Mouse (Mus musculus): ENCODE results near the gene Gm10340. TPM values are rescaled to one million over a fixed set of nuclear protein-coding genes. Genes with fewer than 3 reads are reported as not detected.
"Not testable (repeated sequence)": the region's sequence is repeated elsewhere in the genome, so short reads cannot be mapped to it uniquely, and the experiment has no call there.

The Gm10340 gene
- not detected in 2 replicates for polyA plus RNA-seq (2016; fragmentation: Nextera tagmentation; extraction: Ambion mirVana)

- H3K4me1 ChIP-seq; H3K27me3 ChIP-seq (ENCODE audit: low read depth, poor library complexity, severe bottlenecking); H3K27ac ChIP-seq (replicated peaks); DNase-seq (ENCODE audit: low spot score); H3K9me3 ChIP-seq (replicated peaks); H3K36me3 ChIP-seq; H3K4me3 ChIP-seq: not testable (repeated sequence)
- 86% methylated on average over 2 of the region's 3 CpGs for WGBS
These were observed at the start of gene Gm10340 for GRCm38 (mm10) chr14:3133697-3134096. Gene Gm10340, plus strand, starts transcription at chr14:3133997.

GRCm38 (mm10) chr14:3116051-3116450 lies 17.7 kb upstream of the Gm10340 start:
- not testable (repeated sequence) for H3K36me3 ChIP-seq; H3K4me1 ChIP-seq; H3K27me3 ChIP-seq (ENCODE audit: low read depth, poor library complexity, severe bottlenecking); H3K4me3 ChIP-seq; H3K9me3 ChIP-seq (replicated peaks); DNase-seq (ENCODE audit: low spot score); H3K27ac ChIP-seq (replicated peaks)
- WGBS, result 90% methylated on average over 24 of the region's 25 CpGs

DNA sequence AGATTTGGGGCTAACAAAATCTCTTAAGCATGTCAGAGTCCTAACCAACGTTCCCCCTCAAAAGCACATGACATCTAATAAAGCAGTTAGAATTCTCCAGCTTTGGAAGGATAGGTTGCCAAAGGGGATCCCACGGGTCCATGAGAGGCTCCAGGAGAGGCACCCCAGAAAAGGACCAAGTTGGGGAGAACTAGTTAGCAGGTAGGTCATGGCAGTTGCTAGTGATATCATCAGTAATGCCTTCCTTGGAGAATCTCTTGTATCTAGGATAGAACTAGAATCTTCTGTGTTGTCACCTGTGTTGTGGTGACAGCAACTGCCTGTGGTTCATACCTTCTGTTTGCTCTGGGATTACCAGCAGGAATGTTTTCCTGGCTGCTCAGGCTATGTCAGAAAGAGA lies 54.2 kb downstream of the Gm10340 start, which contains the start of gene Gm5795:
Gm5795 (plus strand) TSS at position 301 of the 400 bp plus-strand sequence.
- H3K36me3 ChIP-seq; H3K4me1 ChIP-seq; H3K27me3 ChIP-seq (ENCODE audit: low read depth, poor library complexity, severe bottlenecking); H3K4me3 ChIP-seq; H3K27ac ChIP-seq (replicated peaks); DNase-seq (ENCODE audit: low spot score); H3K9me3 ChIP-seq (replicated peaks): not testable (repeated sequence)
- WGBS, result no CpG with 5 or more reads among the region's 2 CpGs

Other genes starting within 250 kb of the Gm10340 start
- gene Gm2888, start 104.0 kb upstream of the Gm10340 start, polyA plus RNA-seq (2016; fragmentation: Nextera tagmentation; extraction: Ambion mirVana), result not detected in 2 replicates
- gene Gm2897, start 84.7 kb upstream of the Gm10340 start, polyA plus RNA-seq (2016; fragmentation: Nextera tagmentation; extraction: Ambion mirVana), result 2.9 and 3.0 TPM in 2 replicates
- gene Gm5795, start 54.3 kb downstream of the Gm10340 start, polyA plus RNA-seq (2016; fragmentation: Nextera tagmentation; extraction: Ambion mirVana), result not detected in 2 replicates
- 11.2 and 12.7 TPM in 2 replicates for gene D830030K20Rik, start 74.5 kb downstream of the Gm10340 start, polyA plus RNA-seq (2016; fragmentation: Nextera tagmentation; extraction: Ambion mirVana)
- gene Gm2956, start 198.6 kb downstream of the Gm10340 start, polyA plus RNA-seq (2016; fragmentation: Nextera tagmentation; extraction: Ambion mirVana), result not detected in 2 replicates